Mouse (Mus musculus): Measurements from ENCODE around the gene Daam2. TPM values are rescaled to one million over a fixed set of nuclear protein-coding genes. Genes with fewer than 3 reads are reported as not detected.

The Daam2 gene
- polyA plus RNA-seq, 1 experiment from 2014 or later, result 0.82 TPM

Other genes with a start within 250 kb of the Daam2 start
- 4.5 and 5.0 TPM in 2 replicates for gene Mocs1, start 136.0 kb downstream of the Daam2 start, polyA plus RNA-seq (2014; fragmentation: Nextera tagmentation; extraction: Ambion mirVana)
- gene Kif6, start 50.8 kb upstream of the Daam2 start, polyA plus RNA-seq (2014; fragmentation: Nextera tagmentation; extraction: Ambion mirVana), result 1.6 and 2.1 TPM in 2 replicates

Data from midbrain, embryonic 11.5 days (tissue).